Mouse (Mus musculus): ENCODE data around the gene Camk2n2.
"Not testable (repeated sequence)": the region's sequence is repeated elsewhere in the genome, so short reads cannot be mapped to it uniquely, and the experiment has no call there.

Gene Camk2n2

DNA sequence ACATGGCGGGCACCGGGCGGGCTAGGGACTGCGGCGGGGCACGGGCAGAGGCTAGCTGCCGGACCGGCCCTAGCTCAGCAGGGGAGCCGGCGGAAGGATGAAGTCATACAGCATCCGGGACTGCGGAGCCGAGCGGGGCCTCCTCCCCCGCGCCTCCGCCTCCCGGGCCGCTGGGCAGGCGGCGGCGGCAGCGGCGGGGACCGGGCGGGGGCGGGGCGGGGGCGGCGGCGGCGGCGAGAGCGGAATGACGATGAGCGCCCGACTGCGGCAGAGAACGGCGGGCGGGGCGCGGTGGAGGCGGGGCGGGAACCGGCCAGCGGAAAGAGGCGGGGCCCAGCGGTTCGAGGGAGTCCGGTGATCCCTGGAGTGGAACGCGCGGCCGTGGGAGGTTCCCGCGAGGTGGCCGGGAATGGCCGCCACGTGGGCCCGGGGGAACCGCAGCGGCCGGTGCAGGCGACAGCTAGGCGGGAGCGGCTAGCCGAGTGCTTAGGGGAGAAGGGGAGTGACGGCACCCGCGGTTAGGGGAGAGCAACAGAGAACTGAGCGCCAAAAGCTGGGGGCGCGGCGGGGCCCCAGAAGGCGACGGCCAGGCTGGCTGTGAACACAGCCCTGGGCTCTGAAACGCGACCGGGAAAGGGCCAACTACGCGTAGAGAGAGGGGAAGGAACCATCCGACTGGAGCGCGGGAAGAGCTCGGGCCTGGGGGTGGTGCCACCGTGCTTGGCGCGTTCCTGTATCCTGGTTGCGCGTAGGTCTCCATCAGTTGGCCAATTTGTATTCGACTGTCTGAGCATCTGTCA lies at the start of gene Camk2n2:
Gene Camk2n2, minus strand, starts transcription at position 97 of the 800 bp plus-strand sequence.
- peak; percentile 88 for DNase-seq

DNA sequence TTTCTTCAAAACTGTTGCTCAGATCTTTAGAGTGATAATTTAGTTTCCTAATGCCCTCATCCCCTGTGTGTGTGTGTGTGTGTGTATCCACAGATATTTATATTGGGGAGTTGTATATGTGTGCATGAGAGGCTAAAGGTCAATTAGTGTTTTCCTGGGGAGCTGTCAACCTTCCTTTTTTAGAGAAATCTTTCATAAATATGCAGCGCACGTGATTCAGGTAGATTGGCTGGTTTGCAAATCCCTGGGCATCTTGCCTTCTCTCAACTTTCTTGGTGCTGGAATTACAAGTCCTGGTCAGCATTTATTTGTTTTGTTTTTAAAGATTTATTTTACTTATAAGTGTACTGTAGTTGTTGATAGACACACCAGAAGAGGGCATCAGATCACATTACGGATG lies 49.2 kb upstream of the Camk2n2 start:
- no peak for DNase-seq

DNA sequence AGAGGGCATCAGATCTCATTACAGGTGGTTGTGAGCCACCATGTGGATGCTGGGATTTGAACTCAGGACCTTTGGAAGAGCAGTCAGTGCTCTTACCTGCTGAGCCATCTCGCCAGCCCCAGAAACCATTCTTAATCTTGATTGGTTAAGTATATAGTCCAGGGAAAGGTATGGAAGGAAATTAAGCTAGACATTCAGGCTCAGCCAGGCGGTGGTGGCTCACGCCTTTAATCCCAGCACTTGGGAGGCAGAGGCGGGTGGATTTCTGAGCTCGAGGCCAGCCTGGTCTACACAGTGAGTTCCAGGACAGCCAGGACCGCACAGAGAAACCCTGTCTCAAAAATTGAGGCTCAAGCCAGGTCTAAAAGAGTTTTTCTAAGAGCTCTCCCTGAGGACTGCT lies 46.9 kb upstream of the Camk2n2 start, which contains the start of gene Eif4g1:
Gene Eif4g1, plus strand, starts transcription at position 301 of the 400 bp plus-strand sequence.
- not testable (repeated sequence) for DNase-seq

- DNase-seq, result no peak
Observed at GRCm38 (mm10) chr16:20657661-20658060, 36.6 kb upstream of the Camk2n2 start.

- DNase-seq, result no peak
Observed at GRCm38 (mm10) chr16:20653315-20653714, 32.2 kb upstream of the Camk2n2 start.

- DNase-seq, result no peak
Observed at GRCm38 (mm10) chr16:20651947-20652310, 30.8 kb upstream of the Camk2n2 start.

- peak; percentile 95 for DNase-seq
Observed at GRCm38 (mm10) chr16:20651076-20651946, 30.2 kb upstream of the Camk2n2 start, which contains the start of gene Psmd2. TSS of gene Psmd2 (plus strand) at chr16:20651652.

- no peak for DNase-seq
Observed at GRCm38 (mm10) chr16:20643911-20644310, 22.8 kb upstream of the Camk2n2 start.

DNA sequence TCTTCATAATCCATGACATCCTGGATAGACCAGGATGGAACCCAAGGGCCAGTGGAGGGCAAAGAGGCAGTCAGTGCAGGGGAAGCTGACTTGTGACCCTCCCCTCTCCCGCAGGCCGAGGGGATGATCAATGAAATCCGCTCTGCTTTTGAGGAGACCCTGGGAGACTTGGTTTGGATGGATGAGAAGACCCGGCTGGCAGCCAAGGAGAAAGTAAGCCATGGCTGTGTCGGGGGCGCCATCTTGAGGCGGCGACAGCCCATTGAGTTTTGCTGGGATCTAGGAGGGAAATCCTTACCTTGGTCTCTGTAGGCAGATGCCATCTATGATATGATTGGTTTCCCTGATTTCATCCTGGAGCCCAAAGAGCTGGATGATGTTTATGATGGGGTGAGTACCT lies 21.1 kb upstream of the Camk2n2 start:
- DNase-seq, result peak; percentile 65

GRCm38 (mm10) chr16:20638367-20638766 lies 17.3 kb upstream of the Camk2n2 start:
- no peak for DNase-seq

DNA sequence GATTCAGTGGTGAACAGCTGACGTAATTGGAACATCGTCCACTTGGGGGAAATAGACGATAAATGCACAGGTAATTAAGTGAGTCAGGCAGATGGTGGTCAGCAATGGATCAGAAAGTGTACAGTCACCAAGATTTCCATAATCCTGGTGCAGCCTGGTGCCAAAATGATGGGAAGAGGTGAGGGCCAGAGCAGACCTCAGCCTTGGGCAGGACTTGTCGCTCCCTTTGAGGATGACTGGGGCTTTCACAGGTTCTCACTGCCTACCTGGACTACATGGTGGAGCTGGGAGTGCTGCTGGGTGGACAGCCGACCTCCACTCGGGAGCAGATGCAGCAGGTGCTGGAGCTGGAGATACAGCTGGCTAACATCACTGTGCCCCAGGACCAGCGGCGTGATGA lies 16.3 kb upstream of the Camk2n2 start:
- no peak for DNase-seq

DNA sequence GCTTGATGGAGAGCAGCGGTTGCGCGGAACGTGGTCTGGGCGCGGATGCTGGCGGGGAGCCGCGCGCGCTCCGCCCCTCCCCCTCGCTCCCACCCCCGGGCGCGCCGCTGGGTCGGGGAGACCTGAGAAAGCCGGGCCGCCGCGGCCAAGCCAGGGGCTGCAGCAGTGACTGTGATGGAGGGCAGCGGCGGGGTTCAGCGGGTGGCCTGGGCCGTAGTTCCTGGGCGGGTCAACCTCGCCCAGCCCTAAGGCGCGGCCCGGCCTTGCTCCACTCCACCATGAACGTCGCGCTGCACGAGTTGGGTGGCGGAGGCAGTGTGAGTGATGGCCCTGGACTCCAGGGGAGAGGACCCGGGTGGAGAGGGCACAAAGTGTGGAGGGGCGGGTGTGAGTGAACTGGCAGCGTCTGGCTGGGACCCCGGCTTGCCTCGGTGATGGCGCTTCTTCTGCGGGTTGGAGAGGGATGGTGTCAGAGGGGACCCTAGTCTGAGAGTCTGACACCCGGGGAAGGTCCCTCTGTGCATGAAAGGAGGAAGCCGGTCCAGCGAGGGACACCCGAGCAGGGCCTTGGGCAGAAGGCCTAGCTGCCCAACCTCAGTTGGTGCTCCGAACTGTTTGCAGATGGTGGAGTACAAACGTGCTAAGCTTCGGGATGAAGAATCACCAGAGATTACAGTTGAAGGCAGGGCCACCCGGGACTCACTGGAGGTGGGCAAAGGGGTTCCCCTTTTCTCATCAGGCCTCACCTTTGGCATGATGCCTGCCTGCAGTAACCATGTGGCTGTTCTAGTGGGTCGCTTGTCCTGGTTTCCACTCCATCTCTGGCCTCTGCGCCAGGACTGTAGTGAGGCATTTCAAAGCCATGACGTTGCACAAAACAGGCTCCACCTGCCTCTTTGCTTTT lies 8.9 kb upstream of the Camk2n2 start, which contains the start of gene Ece2:
Gene Ece2, plus strand, starts transcription at position 98 of the 904 bp plus-strand sequence.
- DNase-seq, result peak; percentile 67

DNA sequence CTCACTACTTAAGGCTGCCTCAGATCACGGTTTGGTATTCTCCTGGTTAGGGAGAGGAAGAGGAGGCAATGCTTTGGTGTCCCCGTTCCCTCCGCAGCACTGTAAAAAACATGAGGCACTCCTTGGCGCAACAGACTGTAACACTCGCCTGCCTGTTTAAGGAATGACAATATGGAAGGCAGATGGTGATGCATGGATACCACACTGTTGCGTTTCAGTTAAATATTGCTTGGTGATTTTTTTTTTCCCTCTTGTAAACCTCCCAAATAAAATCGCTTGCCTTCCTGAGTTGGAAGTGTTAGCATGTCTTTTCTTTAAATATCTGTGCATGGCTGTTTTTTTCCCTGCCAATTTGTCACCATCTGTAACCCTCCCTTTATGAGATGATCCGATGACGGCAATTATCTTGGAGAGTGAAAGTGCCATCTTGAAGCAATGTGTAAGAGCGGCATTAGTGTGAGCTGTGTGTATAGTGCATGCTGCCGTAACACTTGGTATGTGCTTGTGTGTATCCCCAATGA lies 7.8 kb upstream of the Camk2n2 start:
- DNase-seq, result no peak

DNA sequence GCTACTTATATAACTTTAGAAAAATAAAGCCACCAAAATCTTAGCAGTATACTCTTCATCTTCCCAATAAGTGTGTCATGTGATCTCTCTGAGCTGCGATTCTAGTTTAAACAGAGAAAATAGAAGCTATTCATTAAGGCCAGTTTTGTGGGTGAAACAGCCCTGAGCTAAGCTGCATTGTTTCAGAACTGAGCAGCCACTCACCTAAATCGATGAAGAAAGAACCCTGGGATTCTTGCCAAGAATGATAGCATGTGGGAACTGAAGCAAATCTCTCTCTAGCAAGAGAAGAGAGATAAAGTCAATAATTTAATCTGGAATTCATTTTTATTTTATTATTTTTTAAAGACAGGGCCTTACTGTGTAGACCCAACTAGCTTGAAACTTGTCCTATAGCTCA lies 2.1 kb upstream of the Camk2n2 start:
- DNase-seq, result no peak

GRCm38 (mm10) chr16:20621991-20622685 lies 1.1 kb upstream of the Camk2n2 start:
- DNase-seq, result peak; percentile 84

DNA sequence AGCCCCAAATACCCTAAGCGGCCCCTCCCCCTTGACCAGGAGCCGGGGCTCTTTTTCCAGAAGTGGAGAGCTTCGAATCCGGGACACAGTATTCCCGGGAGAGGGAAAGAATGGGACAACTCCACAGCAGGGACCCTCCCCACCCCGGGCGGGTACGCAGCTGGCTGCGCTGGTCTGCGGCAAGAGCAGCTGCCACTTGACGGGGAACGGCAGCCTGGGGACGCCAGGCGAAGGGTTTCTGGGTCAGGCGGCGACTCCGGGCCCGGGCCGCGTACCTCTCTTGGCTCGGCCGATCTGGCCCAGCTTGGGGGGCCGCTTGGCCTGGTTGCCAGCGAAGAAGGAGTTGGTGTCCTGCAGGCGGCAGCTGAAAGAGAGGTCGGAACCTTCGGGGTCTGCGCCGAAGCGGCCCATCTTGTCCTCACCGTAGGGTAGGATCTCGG lies 316 bp downstream of the Camk2n2 start:
- DNase-seq, result no peak

DNA sequence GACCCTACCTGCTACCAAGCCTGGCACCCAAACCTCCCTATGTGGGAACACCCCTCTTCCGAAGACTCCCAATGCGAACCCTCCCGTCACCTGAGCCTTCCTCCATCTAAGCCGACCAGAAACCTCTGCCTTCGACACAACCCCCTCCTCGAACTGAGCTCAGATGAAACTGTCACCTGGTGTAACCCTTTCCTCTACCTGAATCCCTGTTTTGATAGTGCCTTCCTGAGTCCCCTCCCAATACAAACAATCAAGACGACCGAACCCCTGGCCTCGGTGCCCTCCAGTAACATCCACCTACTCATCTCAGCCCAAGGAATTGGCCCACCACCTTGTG lies 720 bp downstream of the Camk2n2 start:
- DNase-seq, result peak; percentile 61

- DNase-seq, result peak; percentile 62
Observed at GRCm38 (mm10) chr16:20619541-20620398, 1.3 kb downstream of the Camk2n2 start.

GRCm38 (mm10) chr16:20611357-20612227 lies 9.5 kb downstream of the Camk2n2 start, which contains the start of the genes Eef1akmt4, Gm49333 and Alg3:
TSS of gene Eef1akmt4 (plus strand) at chr16:20611593.
TSS of gene Gm49333 (plus strand) at chr16:20611610.
TSS of gene Alg3 (minus strand) at chr16:20611735.
- DNase-seq, result peak; percentile 83
